Mouse (Mus musculus) olfactory bulb, adult 2 months (tissue): ENCODE data around the gene Zfp408.
A peak's percentile ranks its signal among the peaks of the same experiment; 100 is the strongest.

Source experiments
- CTCF ChIP-seq: fragments of 200-500 bp; IDR thresholded peaks from 2 replicates; pipeline ENCODE4 v1.5.1; 2012; ENCODE audit warnings: low read depth, mild to moderate bottlenecking, low read length, moderate library complexity; ENCODE audit not compliant: insufficient read depth
- POLR2A ChIP-seq: fragments of 200-500 bp; IDR thresholded peaks from 2 replicates; pipeline ENCODE4 v1.6.1; 2012; ENCODE audit warnings: mild to moderate bottlenecking, low read depth, low read length, moderate library complexity; ENCODE audit not compliant: insufficient read depth

GRCm38 (mm10) chr2:91649553-91650359 is at the start of gene Zfp408, which contains the start of gene Arhgap1:
- peak; percentile 60; the same call in 1 of the 2 replicates for TF ChIP-seq POLR2A
- TF ChIP-seq CTCF, result no peak
